ENCODE assay signal across 9 mouse cellular contexts in genomic region chr2:107945837-107946451, GRCm38 (mm10).
DNase-seq lines count a peak whose midpoint lies in the region; ATAC-seq lines count a peak whose summit lies in the region.
"Had no signal": no experiment of that assay in that cellular context is flagged by ENCODE, and none has a peak within 500 bp of the region (broad histone marks: within the 10 kb centered on the region; RNA-seq: fewer than 3 reads in every experiment).

No protein-coding gene starts in this region.

- no peak overlapping the region for H3K27ac ChIP-seq in neural tube, embryonic 14.5 days (ENCODE audit: low read depth, low read length)

- no peaks in the 10 kb centered on the region for H3K4me1 ChIP-seq in neural tube, embryonic 14.5 days (ENCODE audit: control insufficient read depth, insufficient read depth, low read length)

- H3K27me3 ChIP-seq in neural tube, embryonic 14.5 days (ENCODE audit: control insufficient read depth, insufficient read depth, low read length) = no peaks in the 10 kb centered on the region

- no peak overlapping the region for H3K9ac ChIP-seq in neural tube, embryonic 14.5 days (replicated peaks; ENCODE audit: low read depth, low read length)

- intact Hi-C loops in left cerebral cortex, postnatal 25 days (cut with DNase I) = no loop called here
- intact Hi-C loops in left cerebral cortex, postnatal 36 days (cut with DNase I) = no loop called here

- H3K4me2 ChIP-seq in neural tube, embryonic 14.5 days (ENCODE audit: low read depth, low read length) = no peak overlapping the region

- DNase-seq in left cerebral cortex, postnatal 25 days (ENCODE audit: low spot score in 2 of 2) = peak; percentile 17 to 37
- no peak for DNase-seq in left cerebral cortex, postnatal 36 days (ENCODE audit: low spot score in 2 of 2)
- DNase-seq in Muller cell, postnatal 12 days (ENCODE audit: inconsistent ontology term) = peak; percentile 88
- peak; percentile 31 for DNase-seq in cerebellum, adult 8-10 months
- peak; percentile 4 to 21 for DNase-seq in frontal cortex, postnatal 36 days (ENCODE audit: low spot score in 2 of 2)
- no peak for DNase-seq in urinary bladder, postnatal 25 days (ENCODE audit: low spot score)
- no peak for DNase-seq in thymus, postnatal 14 days

- H3K36me3 ChIP-seq in neural tube, embryonic 14.5 days (ENCODE audit: control insufficient read depth, insufficient read depth, low read length) = no peaks in the 10 kb centered on the region

- peak; percentile 51; the same call in 1 of the 2 replicates for ATAC-seq in neural tube, embryonic 14.5 days (ENCODE audit: low read depth)

- WGBS in neural tube, embryonic 14.5 days = 4% methylated on average over 3 of the region's 3 CpGs

- H3K9me3 ChIP-seq in neural tube, embryonic 14.5 days (ENCODE audit: control insufficient read depth, low read length) = no peaks in the 10 kb centered on the region

- H3K4me3 ChIP-seq in neural tube, embryonic 14.5 days (ENCODE audit: low read depth, low read length) = no peak overlapping the region
- H3K4me3 ChIP-seq: myocyte had no signal

Comparison
In these comparisons a context has a peak if more than half of its experiments do, and no peak if none do; other contexts are left out.
1. DNase-seq: peak in left cerebral cortex, postnatal 25 days (2 of 2), Muller cell, postnatal 12 days (single experiment), cerebellum, adult 8-10 months (single experiment) and frontal cortex, postnatal 36 days (2 of 2); none in left cerebral cortex, postnatal 36 days (0 of 2), urinary bladder, postnatal 25 days (single experiment) and thymus, postnatal 14 days (single experiment).